Mouse (Mus musculus): ENCODE measurements around the gene Slc36a3. TPM values are rescaled to one million over a fixed set of nuclear protein-coding genes. Genes with fewer than 3 reads are reported as not detected.

The Slc36a3 gene
- polyA plus RNA-seq, 1 experiment from 2014 or later = not detected

GRCm38 (mm10) chr11:55134407-55134806 is 17.1 kb downstream of the Slc36a3 start:
- DNase-seq (ENCODE audit: low spot score) = no peak
- Histone ChIP-seq H3K27ac (no peak overlapping the region), H3K9me3 (ENCODE audit: control insufficient read depth, low read length) (no peaks in the 10 kb centered on the region), H3K27me3 (ENCODE audit: control insufficient read depth, insufficient read depth, low read length) (no peaks in the 10 kb centered on the region), H3K4me1 (replicated peaks; ENCODE audit: control insufficient read depth, insufficient read depth, low read length) (no peaks in the 10 kb centered on the region), H3K4me2 (replicated peaks) (no peak overlapping the region), H3K9ac (no peak overlapping the region), H3K4me3 (replicated peaks; ENCODE audit: low read length) (no peak overlapping the region), H3K36me3 (replicated peaks; ENCODE audit: control insufficient read depth, insufficient read depth) (no peaks in the 10 kb centered on the region)
- no peak for ATAC-seq (ENCODE audit: low FRiP score)
- 100% methylated on average over 1 of the region's 1 CpGs for WGBS

GRCm38 (mm10) chr11:55133204-55133603 is 18.3 kb downstream of the Slc36a3 start:
- H3K27ac ChIP-seq = no peak overlapping the region
- H3K36me3 ChIP-seq (replicated peaks; ENCODE audit: control insufficient read depth, insufficient read depth) = no peaks in the 10 kb centered on the region
- H3K4me3 ChIP-seq (replicated peaks; ENCODE audit: low read length) = no peak overlapping the region
- H3K27me3 ChIP-seq (ENCODE audit: control insufficient read depth, insufficient read depth, low read length) = no peaks in the 10 kb centered on the region
- H3K4me1 ChIP-seq (replicated peaks; ENCODE audit: control insufficient read depth, insufficient read depth, low read length) = no peaks in the 10 kb centered on the region
- WGBS = 96% methylated on average over 1 of the region's 1 CpGs
- ATAC-seq (ENCODE audit: low FRiP score) (no peak), DNase-seq (ENCODE audit: low spot score) (no peak)
- H3K9me3 ChIP-seq (ENCODE audit: control insufficient read depth, low read length) = no peaks in the 10 kb centered on the region
- no peak overlapping the region for H3K4me2 ChIP-seq (replicated peaks)
- no peak overlapping the region for H3K9ac ChIP-seq

GRCm38 (mm10) chr11:55131946-55132345 is 19.6 kb downstream of the Slc36a3 start:
- Histone ChIP-seq H3K36me3 (replicated peaks; ENCODE audit: control insufficient read depth, insufficient read depth) (no peaks in the 10 kb centered on the region), H3K4me3 (replicated peaks; ENCODE audit: low read length) (no peak overlapping the region), H3K27ac (no peak overlapping the region), H3K27me3 (ENCODE audit: control insufficient read depth, insufficient read depth, low read length) (no peaks in the 10 kb centered on the region), H3K9me3 (ENCODE audit: control insufficient read depth, low read length) (no peaks in the 10 kb centered on the region), H3K4me1 (replicated peaks; ENCODE audit: control insufficient read depth, insufficient read depth, low read length) (no peaks in the 10 kb centered on the region), H3K9ac (no peak overlapping the region), H3K4me2 (replicated peaks) (no peak overlapping the region)
- WGBS = 89% methylated on average over 1 of the region's 1 CpGs
- no peak for DNase-seq (ENCODE audit: low spot score)
- no peak for ATAC-seq (ENCODE audit: low FRiP score)

GRCm38 (mm10) chr11:55131077-55131742 is 20.3 kb downstream of the Slc36a3 start:
- no peak for ATAC-seq (ENCODE audit: low FRiP score)
- no peaks in the 10 kb centered on the region for H3K27me3 ChIP-seq (ENCODE audit: control insufficient read depth, insufficient read depth, low read length)
- H3K27ac ChIP-seq = no peak overlapping the region
- H3K36me3 ChIP-seq (replicated peaks; ENCODE audit: control insufficient read depth, insufficient read depth) = no peaks in the 10 kb centered on the region
- H3K4me2 ChIP-seq (replicated peaks) = no peak overlapping the region
- no peak overlapping the region for H3K9ac ChIP-seq
- DNase-seq (ENCODE audit: low spot score) = no peak
- no peak overlapping the region for H3K4me3 ChIP-seq (replicated peaks; ENCODE audit: low read length)
- 92% methylated on average over 11 of the region's 11 CpGs for WGBS
- H3K9me3 ChIP-seq (ENCODE audit: control insufficient read depth, low read length) = no peaks in the 10 kb centered on the region
- no peaks in the 10 kb centered on the region for H3K4me1 ChIP-seq (replicated peaks; ENCODE audit: control insufficient read depth, insufficient read depth, low read length)

- no peaks in the 10 kb centered on the region for H3K36me3 ChIP-seq (replicated peaks; ENCODE audit: control insufficient read depth, insufficient read depth)
Measured at GRCm38 (mm10) chr11:55128411-55128810, 23.1 kb downstream of the Slc36a3 start.

GRCm38 (mm10) chr11:55127937-55128336 is 23.6 kb downstream of the Slc36a3 start:
- H3K9ac ChIP-seq = no peak overlapping the region
- ATAC-seq (ENCODE audit: low FRiP score) = no peak
- no peaks in the 10 kb centered on the region for H3K27me3 ChIP-seq (ENCODE audit: control insufficient read depth, insufficient read depth, low read length)
- H3K27ac ChIP-seq = no peak overlapping the region
- no peaks in the 10 kb centered on the region for H3K36me3 ChIP-seq (replicated peaks; ENCODE audit: control insufficient read depth, insufficient read depth)
- WGBS = 67% methylated on average over 6 of the region's 6 CpGs
- no peak overlapping the region for H3K4me2 ChIP-seq (replicated peaks)
- no peaks in the 10 kb centered on the region for H3K9me3 ChIP-seq (ENCODE audit: control insufficient read depth, low read length)
- no peak overlapping the region for H3K4me3 ChIP-seq (replicated peaks; ENCODE audit: low read length)
- H3K4me1 ChIP-seq (replicated peaks; ENCODE audit: control insufficient read depth, insufficient read depth, low read length) = no peaks in the 10 kb centered on the region
- DNase-seq (ENCODE audit: low spot score) = no peak

More at GRCm38 (mm10) chr11:55128411-55128810, 23.1 kb downstream of the Slc36a3 start:
- DNase-seq (ENCODE audit: low spot score) (no peak), ATAC-seq (ENCODE audit: low FRiP score) (no peak)
- H3K4me2 ChIP-seq (replicated peaks) = no peak overlapping the region
- H3K4me1 ChIP-seq (replicated peaks; ENCODE audit: control insufficient read depth, insufficient read depth, low read length) = no peaks in the 10 kb centered on the region
- no peak overlapping the region for H3K9ac ChIP-seq
- H3K27ac ChIP-seq = no peak overlapping the region
- no peak overlapping the region for H3K4me3 ChIP-seq (replicated peaks; ENCODE audit: low read length)
- WGBS = 81% methylated on average over 3 of the region's 3 CpGs
- no peaks in the 10 kb centered on the region for H3K9me3 ChIP-seq (ENCODE audit: control insufficient read depth, low read length)
- no peaks in the 10 kb centered on the region for H3K27me3 ChIP-seq (ENCODE audit: control insufficient read depth, insufficient read depth, low read length)

GRCm38 (mm10) chr11:55126663-55127062 is 24.8 kb downstream of the Slc36a3 start:
- Histone ChIP-seq H3K27me3 (ENCODE audit: control insufficient read depth, insufficient read depth, low read length) (no peaks in the 10 kb centered on the region), H3K4me3 (replicated peaks; ENCODE audit: low read length) (no peak overlapping the region), H3K4me2 (replicated peaks) (no peak overlapping the region), H3K36me3 (replicated peaks; ENCODE audit: control insufficient read depth, insufficient read depth) (no peaks in the 10 kb centered on the region), H3K9ac (no peak overlapping the region), H3K4me1 (replicated peaks; ENCODE audit: control insufficient read depth, insufficient read depth, low read length) (no peaks in the 10 kb centered on the region), H3K27ac (no peak overlapping the region), H3K9me3 (ENCODE audit: control insufficient read depth, low read length) (no peaks in the 10 kb centered on the region)
- no peak for DNase-seq (ENCODE audit: low spot score)
- ATAC-seq (ENCODE audit: low FRiP score) = no peak
- whole genome bisulfite sequencing = 93% methylated on average over 3 of the region's 3 CpGs

- H3K4me3 ChIP-seq (replicated peaks; ENCODE audit: low read length) = no peak overlapping the region
- H3K27me3 ChIP-seq (ENCODE audit: control insufficient read depth, insufficient read depth, low read length) = no peaks in the 10 kb centered on the region
- H3K27ac ChIP-seq = no peak overlapping the region
- H3K4me2 ChIP-seq (replicated peaks) = no peak overlapping the region
- no peak overlapping the region for H3K9ac ChIP-seq
- DNase-seq (ENCODE audit: low spot score) (no peak), ATAC-seq (ENCODE audit: low FRiP score) (no peak)
- 80% methylated on average over 1 of the region's 1 CpGs for WGBS
- H3K4me1 ChIP-seq (replicated peaks; ENCODE audit: control insufficient read depth, insufficient read depth, low read length) = no peaks in the 10 kb centered on the region
- H3K36me3 ChIP-seq (replicated peaks; ENCODE audit: control insufficient read depth, insufficient read depth) = no peaks in the 10 kb centered on the region
- no peaks in the 10 kb centered on the region for H3K9me3 ChIP-seq (ENCODE audit: control insufficient read depth, low read length)
Measured at GRCm38 (mm10) chr11:55121430-55121829, 30.1 kb downstream of the Slc36a3 start.

- H3K9ac ChIP-seq = no peak overlapping the region
- H3K27me3 ChIP-seq (ENCODE audit: control insufficient read depth, insufficient read depth, low read length) = no peaks in the 10 kb centered on the region
- H3K4me3 ChIP-seq (replicated peaks; ENCODE audit: low read length) = no peak overlapping the region
- no peaks in the 10 kb centered on the region for H3K36me3 ChIP-seq (replicated peaks; ENCODE audit: control insufficient read depth, insufficient read depth)
- H3K9me3 ChIP-seq (ENCODE audit: control insufficient read depth, low read length) = no peaks in the 10 kb centered on the region
- no peak overlapping the region for H3K4me2 ChIP-seq (replicated peaks)
- 86% methylated on average over 8 of the region's 8 CpGs for WGBS
- H3K27ac ChIP-seq = no peak overlapping the region
- DNase-seq (ENCODE audit: low spot score) (no peak), ATAC-seq (ENCODE audit: low FRiP score) (no peak)
- no peaks in the 10 kb centered on the region for H3K4me1 ChIP-seq (replicated peaks; ENCODE audit: control insufficient read depth, insufficient read depth, low read length)
Measured at GRCm38 (mm10) chr11:55120821-55121271, 30.7 kb downstream of the Slc36a3 start.

- no peak for DNase-seq (ENCODE audit: low spot score)
- Histone ChIP-seq H3K27me3 (ENCODE audit: control insufficient read depth, insufficient read depth, low read length) (no peaks in the 10 kb centered on the region), H3K4me1 (replicated peaks; ENCODE audit: control insufficient read depth, insufficient read depth, low read length) (no peaks in the 10 kb centered on the region), H3K9ac (no peak overlapping the region), H3K36me3 (replicated peaks; ENCODE audit: control insufficient read depth, insufficient read depth) (no peaks in the 10 kb centered on the region), H3K4me2 (replicated peaks) (no peak overlapping the region), H3K4me3 (replicated peaks; ENCODE audit: low read length) (no peak overlapping the region), H3K9me3 (ENCODE audit: control insufficient read depth, low read length) (no peaks in the 10 kb centered on the region), H3K27ac (no peak overlapping the region)
- no peak for ATAC-seq (ENCODE audit: low FRiP score)
Measured at GRCm38 (mm10) chr11:55120279-55120678, 31.2 kb downstream of the Slc36a3 start.
